Mouse (Mus musculus): Measurements from ENCODE around the gene Nudt17. TPM values are rescaled to one million over a fixed set of nuclear protein-coding genes. Genes with fewer than 3 reads are reported as not detected.

Gene Nudt17
- total and polyA plus RNA-seq, 3 experiments: 0.21 to 1.9 (median 1.0) TPM

GRCm38 (mm10) chr3:96696766-96697732 lies 11.3 kb downstream of the Nudt17 start:
- H3K9me3 ChIP-seq (replicated peaks; ENCODE audit: low read length): no peaks in the 10 kb centered on the region
- TF ChIP-seq BHLHE40 (IDR thresholded peaks at IDR 0.05; ENCODE audit: low read depth, low read length) (no peak), SIN3A (IDR thresholded peaks at IDR 0.05; ENCODE audit: low read length) (peak; percentile 84; the same call in 1 of the 2 replicates), ZKSCAN1 (IDR thresholded peaks at IDR 0.05; ENCODE audit: borderline replicate concordance, low read depth, low read length) (no peak), USF1 (IDR thresholded peaks at IDR 0.05; ENCODE audit: low read depth, low read length) (no peak), MAZ (IDR thresholded peaks at IDR 0.05; ENCODE audit: low read depth, low read length) (0 out of 2 replicates have a peak, but pooled peaks have one; percentile 14), ZMIZ1 (IDR thresholded peaks at IDR 0.05; ENCODE audit: low read depth, low read length) (no peak), MEF2A (IDR thresholded peaks at IDR 0.05; ENCODE audit: borderline replicate concordance, low read depth, low read length) (no peak; the same call in 1 of the 2 replicates), HCFC1 (IDR thresholded peaks at IDR 0.05; ENCODE audit: low read depth, low read length) (peak; percentile 35), NRF1 (IDR thresholded peaks at IDR 0.05; ENCODE audit: low read depth, low read length) (peak; percentile 65), UBTF (IDR thresholded peaks at IDR 0.05; ENCODE audit: low read depth, low read length) (no peak), ETS1 (conservative IDR thresholded peaks at IDR 0.05; ENCODE audit: low read depth, low read length) (no peak), TBP (conservative IDR thresholded peaks at IDR 0.05; ENCODE audit: low read depth, low read length) (no peak), JUND (conservative IDR thresholded peaks at IDR 0.05; ENCODE audit: low read depth, low read length) (no peak), MAFK (IDR thresholded peaks at IDR 0.05; ENCODE audit: insufficient replicate concordance, low read length) (no peak), KAT2A (IDR thresholded peaks at IDR 0.05; ENCODE audit: insufficient replicate concordance, low read length) (no peak), CHD1 (IDR thresholded peaks at IDR 0.05; ENCODE audit: low read depth, low read length) (no peak), MYC (IDR thresholded peaks at IDR 0.05; ENCODE audit: low read depth, low read length) (no peak), TCF12 (IDR thresholded peaks at IDR 0.05; ENCODE audit: low read depth, low read length) (peak; percentile 72), CHD2 (IDR thresholded peaks at IDR 0.05; ENCODE audit: low read length) (peak; percentile 71), SMC3 (IDR thresholded peaks at IDR 0.05; ENCODE audit: low read depth, low read length) (no peak), POLR2A (IDR thresholded peaks at IDR 0.05; ENCODE audit: low read depth, low read length) (peak; percentile 69), MXI1 (IDR thresholded peaks at IDR 0.05; ENCODE audit: low read depth, low read length) (peak; percentile 62; the same call in 1 of the 2 replicates), PAX5 (IDR thresholded peaks at IDR 0.05; ENCODE audit: low read length) (no peak), ZNF384 (IDR thresholded peaks at IDR 0.05; ENCODE audit: low read depth, low read length) (no peak), MAX (IDR thresholded peaks at IDR 0.05; ENCODE audit: low read length) (peak; percentile 12; the same call in 1 of the 2 replicates), GABPA (IDR thresholded peaks at IDR 0.05; ENCODE audit: insufficient replicate concordance, low read depth, low read length) (no peak), CTCF (conservative IDR thresholded peaks at IDR 0.05 in 1 of 2, IDR thresholded peaks at IDR 0.05 in 1 of 2; ENCODE audit: low read depth in 2 of 2, low read length in 2 of 2) (no peak), USF2 (conservative IDR thresholded peaks at IDR 0.05; ENCODE audit: low read depth, low read length) (no peak), POLR2AphosphoS2 (IDR thresholded peaks at IDR 0.05; ENCODE audit: low read depth, low read length) (no peak), E2F4 (IDR thresholded peaks at IDR 0.05; ENCODE audit: insufficient replicate concordance, low read depth, low read length) (no peak), ELF1 (IDR thresholded peaks at IDR 0.05; ENCODE audit: low read depth, low read length) (peak; percentile 61), EP300 (IDR thresholded peaks at IDR 0.05; ENCODE audit: low read length) (no peak), RAD21 (IDR thresholded peaks at IDR 0.05; ENCODE audit: low read depth, low read length) (no peak), IRF4 (IDR thresholded peaks at IDR 0.05; ENCODE audit: low read depth, low read length) (no peak; the same call in 1 of the 2 replicates), JUN (IDR thresholded peaks at IDR 0.05; ENCODE audit: insufficient read depth, low read depth, low read length) (no peak), ZC3H11A (IDR thresholded peaks at IDR 0.05; ENCODE audit: low read depth, low read length) (no peak), NELFE (IDR thresholded peaks at IDR 0.05; ENCODE audit: low read depth, low read length) (no peak), RCOR1 (conservative IDR thresholded peaks at IDR 0.05; ENCODE audit: low read depth, low read length) (no peak)
- peak overlapping the region; percentile 65 to 97 (median 91) for H3K4me3 ChIP-seq (replicated peaks in 1 of 3; ENCODE audit: low read depth in 2 of 3, low read length in 2 of 3, poor library complexity in 1 of 3)
- peaks cover 5 to 40% of the 10 kb centered on the region in 2 experiments; a peak in 3 of 4 replicates for H3K4me1 ChIP-seq (ENCODE audit: control insufficient read depth in 1 of 2, insufficient read depth in 2 of 2)
- DNase-seq (ENCODE audit: extremely low read depth): peak; percentile 86
- peaks cover 4% of the 10 kb centered on the region for H3K79me2 ChIP-seq (replicated peaks; ENCODE audit: control insufficient read depth, extremely low read depth, insufficient read depth, poor library complexity, severe bottlenecking)
- peak overlapping the region; percentile 73 for H3K27ac ChIP-seq (ENCODE audit: insufficient read depth, low read depth)
- dilution Hi-C loops (cut with MboI; ENCODE audit: extremely low pct_ligation_motif_present, extremely low pct_unique_long_range_greater_than_20kb, low sequenced_read_pairs) (no loop called here), in situ Hi-C loops (cut with MboI; ENCODE audit: low pct_ligation_motif_present, low pct_unique_long_range_greater_than_20kb, low sequenced_read_pairs) (no loop called here)
- H3K4me2 ChIP-seq (ENCODE audit: insufficient read depth, low read depth, poor library complexity, severe bottlenecking): peak overlapping the region; percentile 60
- H3K36me3 ChIP-seq (replicated peaks in 1 of 2; ENCODE audit: control insufficient read depth in 1 of 2, insufficient read depth in 1 of 2, low read length in 1 of 2): peaks cover 18 to 33% of the 10 kb centered on the region in 2 experiments
- no peaks in the 10 kb centered on the region for H3K27me3 ChIP-seq (replicated peaks)
- H3K9ac ChIP-seq (ENCODE audit: insufficient read depth, low read depth): peak overlapping the region; percentile 79

All from CH12.LX (cell line).